Mouse (Mus musculus): ENCODE data around the gene Npr1.

GRCm38 (mm10) chr3:90420696-90421095, 45.0 kb downstream of the Npr1 start:
- TF ChIP-seq ZC3H11A (IDR thresholded peaks at IDR 0.05; ENCODE audit: borderline replicate concordance, low read depth, low read length) = no peak
- no peak for TF ChIP-seq HCFC1 (IDR thresholded peaks at IDR 0.05; ENCODE audit: borderline replicate concordance, insufficient read depth, low read length)
- TF ChIP-seq ZNF384 (IDR thresholded peaks at IDR 0.05; ENCODE audit: low read depth, low read length) = no peak
